Mouse (Mus musculus) hematopoietic stem cell, adult 5-6 weeks (primary cell): ENCODE measurements at regions not wholly inside any gene's neighbourhood (a gene's known extent, or its start where the extent isn't known, plus 50 kb on each side); places are given as distances from the start of the nearest gene placed in this dataset.

Experiments
- ATAC-seq, 2 experiments: fragments of 125-278 bp in 1 of 2; replicated peaks in 1 of 2; 2 replicates each; pipeline ENCODE4 v1.8.0; 2016 to 2017; ENCODE audit warnings: inconsistent platforms in 2 of 2, mild to moderate bottlenecking in 2 of 2, moderate number of reproducible peaks in 2 of 2, low read depth in 1 of 2, moderate TSS enrichment in 1 of 2; ENCODE audit not compliant: low FRiP score in 2 of 2, poor library complexity in 2 of 2, severe bottlenecking in 2 of 2, insufficient read depth in 1 of 2, low TSS enrichment in 1 of 2

DNA sequence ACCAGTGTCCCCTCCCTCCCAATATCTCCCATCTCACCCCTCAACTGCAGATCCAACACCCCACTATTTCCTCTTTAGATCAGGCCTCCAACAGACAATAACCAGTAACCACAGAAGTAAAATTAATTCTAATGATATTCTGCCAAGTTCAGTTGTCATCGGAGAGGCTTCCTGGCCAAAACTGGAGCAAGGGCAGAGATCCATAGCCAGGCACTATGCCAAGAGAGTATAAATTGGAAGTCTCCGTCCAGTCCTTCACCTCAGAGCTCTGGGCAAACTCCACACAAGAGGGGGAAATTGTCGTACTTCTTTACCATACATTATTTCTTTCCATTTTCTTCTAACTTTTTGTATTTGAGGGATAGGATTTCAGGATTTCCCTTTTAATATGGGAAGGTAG lies 1353.4 kb upstream of the Aga start:
- ATAC-seq, result no peak

DNA sequence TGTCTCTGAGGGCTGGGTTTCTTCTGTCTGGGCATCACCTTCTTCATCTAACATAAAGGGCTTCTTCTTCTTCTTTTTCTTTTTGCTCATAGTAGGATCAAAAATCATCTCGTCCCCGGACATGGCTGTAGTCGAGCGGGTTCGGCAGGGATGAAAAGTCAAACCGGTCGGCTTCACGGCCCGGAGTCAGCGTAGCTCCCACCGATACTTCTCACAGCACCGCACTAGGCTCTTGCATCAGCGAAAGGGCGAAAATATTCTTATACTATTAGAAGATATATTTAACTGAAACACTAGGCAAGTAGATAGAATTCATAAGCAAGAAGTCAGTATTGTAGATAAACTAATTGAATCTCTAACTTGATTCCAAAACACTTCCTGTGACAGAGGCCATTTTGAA lies 1314.6 kb upstream of the Aga start:
- ATAC-seq, result peak; percentile 71 to 72; a peak in 3 of 4 replicates

DNA sequence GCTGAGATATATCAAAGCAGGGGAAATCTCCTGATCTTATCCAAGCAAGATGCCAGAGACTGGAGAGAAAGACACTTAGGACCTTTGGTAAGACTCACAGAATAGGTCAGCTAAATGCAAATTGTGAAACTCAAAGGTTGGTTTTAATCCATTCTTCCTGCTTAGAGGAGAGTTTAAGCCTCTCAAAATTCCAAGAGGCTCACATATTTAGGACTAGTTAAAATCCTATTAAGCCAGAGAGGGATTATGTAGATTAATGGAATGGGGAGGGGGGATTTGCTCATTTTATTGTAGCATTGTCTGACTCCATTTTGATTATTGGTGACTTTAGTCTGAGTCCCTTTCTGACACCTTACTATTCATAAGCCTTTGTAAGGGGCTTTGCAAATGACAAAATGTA lies 1284.0 kb upstream of the Aga start:
- no peak for ATAC-seq

DNA sequence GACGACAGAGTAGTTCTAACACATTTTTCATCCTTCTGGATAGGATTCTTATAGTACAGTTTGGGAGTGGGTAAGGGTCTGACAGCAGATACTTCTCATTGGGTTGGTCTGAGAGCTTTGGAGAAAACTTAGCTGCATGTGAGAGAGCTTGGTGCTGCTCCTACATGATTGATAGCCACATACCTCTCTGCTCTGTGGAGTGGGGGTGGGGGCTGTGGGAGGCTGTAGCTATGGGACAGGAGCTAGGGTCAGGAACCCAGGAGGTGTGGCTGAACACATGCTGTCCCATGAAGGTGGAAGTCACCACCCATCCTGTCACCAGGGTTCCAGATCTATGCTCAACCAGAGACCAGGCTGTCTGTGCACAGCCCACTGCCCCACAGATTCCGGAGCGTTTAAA lies 1255.5 kb upstream of the Aga start:
- no peak for ATAC-seq
